Mouse (Mus musculus) testis, adult 2 months (tissue): ENCODE measurements at regions not wholly inside any gene's neighbourhood (a gene's known extent, or its start where the extent isn't known, plus 50 kb on each side); places are given as distances from the start of the nearest gene placed in this dataset.

Source experiments
- CTCF ChIP-seq: fragments of 200-500 bp; IDR thresholded peaks from 2 replicates; pipeline ENCODE4 v1.5.1; 2012; ENCODE audit warnings: low read depth, mild to moderate bottlenecking, inconsistent platforms, low read length, moderate library complexity; ENCODE audit not compliant: control insufficient read depth, insufficient read depth, insufficient replicate concordance
- POLR2A ChIP-seq: fragments of 200-500 bp; IDR thresholded peaks from 2 replicates; pipeline ENCODE4 v1.6.1; 2012; ENCODE audit warnings: low read depth, mild to moderate bottlenecking, inconsistent platforms, low read length, moderate library complexity; ENCODE audit not compliant: control insufficient read depth

DNA sequence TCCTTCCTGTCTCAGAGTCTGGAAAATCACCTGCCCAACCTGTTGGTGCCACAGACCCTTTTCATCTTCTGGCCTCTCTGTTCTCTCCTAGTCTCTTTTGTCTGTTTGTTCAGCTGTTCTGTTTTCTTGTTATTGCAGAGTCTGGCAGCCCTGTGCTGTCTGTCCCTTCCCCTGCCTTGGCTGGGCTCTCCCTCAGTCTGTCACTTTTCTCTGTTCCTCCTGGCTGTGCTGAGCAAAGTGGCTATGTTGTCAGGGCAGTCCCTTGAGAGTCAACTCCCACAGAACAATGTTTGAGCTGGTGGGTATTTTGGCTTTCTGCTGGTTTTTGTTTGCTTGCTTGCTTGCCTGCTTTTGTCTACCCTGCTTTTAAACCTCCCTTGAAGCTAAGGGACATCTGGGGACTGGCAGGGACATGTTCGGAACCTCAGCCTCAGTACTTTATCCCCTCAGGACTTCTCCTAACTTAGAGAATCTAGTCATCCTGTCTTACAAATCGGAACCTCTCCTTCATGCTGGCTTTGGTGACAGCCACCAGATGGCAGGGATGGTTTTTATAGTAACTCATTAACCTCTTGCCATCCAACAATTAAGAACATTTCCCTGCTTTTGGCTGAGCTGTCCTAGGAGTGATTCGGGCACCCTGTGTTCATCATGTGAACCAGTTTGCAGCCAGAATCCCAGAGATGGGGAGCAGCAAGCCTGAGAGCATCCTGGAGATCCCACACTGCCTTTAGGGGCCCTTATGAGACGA lies 174.1 kb downstream of the Uaca start:
- TF ChIP-seq POLR2A (no peak), CTCF (no peak)
